8 mouse cellular contexts compared by ENCODE assay signal in the genomic region with DNA sequence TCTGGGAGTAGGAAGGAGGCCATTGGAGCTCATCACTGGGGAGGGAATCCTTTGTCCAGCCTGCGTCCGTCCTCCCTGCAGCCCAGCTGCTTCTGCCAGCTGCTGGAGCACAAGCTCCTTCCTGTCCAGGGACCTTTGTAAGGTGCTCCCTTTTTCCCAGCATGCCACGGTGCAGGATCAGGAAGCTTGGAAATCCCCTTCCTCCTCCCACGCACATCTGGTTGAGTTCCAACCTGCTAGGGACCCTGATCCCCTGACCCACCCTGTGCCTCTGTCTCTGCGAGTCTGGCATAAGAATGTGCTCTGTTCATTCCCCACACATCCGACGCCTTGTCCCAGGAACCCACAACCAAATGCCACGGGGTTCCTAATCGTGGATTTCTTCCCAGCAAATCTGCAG. TPM values are rescaled to one million over a fixed set of nuclear protein-coding genes. Genes with fewer than 3 reads are reported as not detected.
DNase-seq lines count a peak whose midpoint lies in the region; ATAC-seq and TF ChIP-seq lines count a peak whose summit lies in the region.

No protein-coding gene starts in this region.

- peak; percentile 63 for DNase-seq in kidney, adult 2 months
- no peak for DNase-seq in kidney, adult 18-20 months
- no peak for DNase-seq in hindbrain, embryonic 14.5 days (ENCODE audit: low spot score)
- no peak for DNase-seq in liver, postnatal 0 days
- no peak for DNase-seq in cerebellum, adult 8-10 months
- DNase-seq in cerebellum, adult 9-10 months: no peak
- DNase-seq in thymus, postnatal 36 days: no peak

- TF ChIP-seq EP300 in liver, postnatal 0 days (IDR thresholded peaks at IDR 0.05; ENCODE audit: low read depth): no peak

- H3K4me2 ChIP-seq in embryonic facial prominence, embryonic 13.5 days: no peak overlapping the region
- no peak overlapping the region for H3K4me2 ChIP-seq in hindbrain, embryonic 14.5 days (replicated peaks)
- H3K4me2 ChIP-seq in liver, postnatal 0 days (ENCODE audit: low read depth, low read length): no peak overlapping the region

- H3K36me3 ChIP-seq in kidney, adult 2 months (ENCODE audit: control insufficient read depth, insufficient read depth, low read length): no peaks in the 10 kb centered on the region; the same call in 1 of the 2 replicates
- H3K36me3 ChIP-seq in embryonic facial prominence, embryonic 13.5 days: peaks cover 59% of the 10 kb centered on the region
- peaks cover 25% of the 10 kb centered on the region for H3K36me3 ChIP-seq in hindbrain, embryonic 14.5 days (replicated peaks; ENCODE audit: control insufficient read depth, insufficient read depth)
- peaks cover 4% of the 10 kb centered on the region; the same call in 1 of the 2 replicates for H3K36me3 ChIP-seq in liver, postnatal 0 days (replicated peaks; ENCODE audit: insufficient read depth, low read length)

- 35% methylated on average over 9 of the region's 9 CpGs for WGBS in kidney, adult 2 months
- 75% methylated on average over 9 of the region's 9 CpGs for WGBS in embryonic facial prominence, embryonic 13.5 days
- WGBS in hindbrain, embryonic 14.5 days: 69% methylated on average over 9 of the region's 9 CpGs
- WGBS in liver, postnatal 0 days (ENCODE audit: insufficient replicate concordance): 73% methylated on average over 9 of the region's 9 CpGs

- no peak for TF ChIP-seq POLR2A in kidney, adult 2 months (IDR thresholded peaks at IDR 0.05; ENCODE audit: low read depth, low read length)

- H3K4me1 ChIP-seq in kidney, adult 2 months (ENCODE audit: control insufficient read depth, insufficient read depth, low read length): peaks cover 76% of the 10 kb centered on the region
- H3K4me1 ChIP-seq in embryonic facial prominence, embryonic 13.5 days: peaks cover 98% of the 10 kb centered on the region
- H3K4me1 ChIP-seq in hindbrain, embryonic 14.5 days (replicated peaks; ENCODE audit: control insufficient read depth, insufficient read depth, low read length): peaks cover 46% of the 10 kb centered on the region
- peaks cover 78% of the 10 kb centered on the region for H3K4me1 ChIP-seq in liver, postnatal 0 days (ENCODE audit: insufficient read depth)

- no peaks in the 10 kb centered on the region for H3K27me3 ChIP-seq in kidney, adult 2 months (replicated peaks; ENCODE audit: control insufficient read depth, insufficient read depth, low read length)
- peaks cover 21% of the 10 kb centered on the region for H3K27me3 ChIP-seq in embryonic facial prominence, embryonic 13.5 days
- H3K27me3 ChIP-seq in hindbrain, embryonic 14.5 days (ENCODE audit: control insufficient read depth, insufficient read depth, low read length): peaks cover 15% of the 10 kb centered on the region; the same call in 1 of the 2 replicates
- H3K27me3 ChIP-seq in liver, postnatal 0 days (ENCODE audit: insufficient read depth, low read length): peaks cover 4% of the 10 kb centered on the region; the same call in 1 of the 2 replicates

- no peak for TF ChIP-seq CTCF in kidney, adult 2 months (conservative IDR thresholded peaks at IDR 0.05; ENCODE audit: insufficient read depth, insufficient read length, low read depth, low read length)
- no peak for TF ChIP-seq CTCF in liver, postnatal 0 days (IDR thresholded peaks at IDR 0.05; ENCODE audit: low read depth)

- H3K9ac ChIP-seq in embryonic facial prominence, embryonic 13.5 days: no peak overlapping the region
- H3K9ac ChIP-seq in hindbrain, embryonic 14.5 days: no peak overlapping the region
- H3K9ac ChIP-seq in liver, postnatal 0 days (replicated peaks): no peak overlapping the region

- H3K4me3 ChIP-seq in kidney, adult 2 months (ENCODE audit: insufficient read depth, low read depth, low read length): no peak overlapping the region
- H3K4me3 ChIP-seq in embryonic facial prominence, embryonic 13.5 days: no peak overlapping the region
- no peak overlapping the region for H3K4me3 ChIP-seq in hindbrain, embryonic 14.5 days (replicated peaks; ENCODE audit: low read length)
- H3K4me3 ChIP-seq in liver, postnatal 0 days (ENCODE audit: low read depth, low read length): no peak overlapping the region

- H3K9me3 ChIP-seq in embryonic facial prominence, embryonic 13.5 days: no peaks in the 10 kb centered on the region
- H3K9me3 ChIP-seq in hindbrain, embryonic 14.5 days (ENCODE audit: control insufficient read depth, low read length): no peaks in the 10 kb centered on the region
- no peaks in the 10 kb centered on the region for H3K9me3 ChIP-seq in liver, postnatal 0 days (ENCODE audit: low read length)

- peak overlapping the region; percentile 97 for H3K27ac ChIP-seq in kidney, adult 2 months (ENCODE audit: insufficient read depth, low read depth, low read length)
- H3K27ac ChIP-seq in embryonic facial prominence, embryonic 13.5 days: peak overlapping the region; percentile 66
- H3K27ac ChIP-seq in hindbrain, embryonic 14.5 days: peak overlapping the region; percentile 64; the same call in 1 of the 2 replicates
- peak overlapping the region; percentile 70 for H3K27ac ChIP-seq in liver, postnatal 0 days (ENCODE audit: low read depth)

- ATAC-seq in embryonic facial prominence, embryonic 13.5 days (ENCODE audit: insufficient number of reproducible peaks, insufficient read depth, low FRiP score, low TSS enrichment, low read depth): no peak
- ATAC-seq in hindbrain, embryonic 14.5 days (ENCODE audit: low FRiP score): no peak
- no peak for ATAC-seq in liver, postnatal 0 days

RNA-seq across cellular contexts. Expression of a gene that starts 18.1 kb away (rescaled TPM):
- polyA plus RNA-seq in kidney, adult 2 months (2012; rRNA removed): 693 and 694 TPM in 2 replicates
- 3.1 and 7.1 TPM in 2 replicates for polyA plus RNA-seq in embryonic facial prominence, embryonic 13.5 days (2015; fragmentation: Nextera tagmentation; extraction: Ambion mirVana)
- polyA plus RNA-seq in hindbrain, embryonic 14.5 days (2014; fragmentation: Nextera tagmentation; extraction: Ambion mirVana): 0.84 and 1.3 TPM in 2 replicates
- polyA plus RNA-seq in liver, postnatal 0 days (2015; fragmentation: Nextera tagmentation; extraction: Ambion mirVana): 1.7 and 2.0 TPM in 2 replicates

RNA-seq across cellular contexts. Expression of a gene that starts 22.2 kb away (rescaled TPM):
- 1.0 and 2.8 TPM in 2 replicates for polyA plus RNA-seq in kidney, adult 2 months (2012; rRNA removed)
- 1.2 and 1.5 TPM in 2 replicates for polyA plus RNA-seq in embryonic facial prominence, embryonic 13.5 days (2015; fragmentation: Nextera tagmentation; extraction: Ambion mirVana)
- 1.9 and 2.2 TPM in 2 replicates for polyA plus RNA-seq in hindbrain, embryonic 14.5 days (2014; fragmentation: Nextera tagmentation; extraction: Ambion mirVana)
- not detected in 2 replicates for polyA plus RNA-seq in liver, postnatal 0 days (2015; fragmentation: Nextera tagmentation; extraction: Ambion mirVana)

RNA-seq across cellular contexts. Expression of a gene that starts 26.7 kb away (rescaled TPM):
- polyA plus RNA-seq in kidney, adult 2 months (2012; rRNA removed): 2.1 and 2.3 TPM in 2 replicates
- 4.1 and 5.0 TPM in 2 replicates for polyA plus RNA-seq in embryonic facial prominence, embryonic 13.5 days (2015; fragmentation: Nextera tagmentation; extraction: Ambion mirVana)
- 5.5 and 5.7 TPM in 2 replicates for polyA plus RNA-seq in hindbrain, embryonic 14.5 days (2014; fragmentation: Nextera tagmentation; extraction: Ambion mirVana)
- polyA plus RNA-seq in liver, postnatal 0 days (2015; fragmentation: Nextera tagmentation; extraction: Ambion mirVana): 0.40 and 0.70 TPM in 2 replicates

RNA-seq across cellular contexts. Expression of a gene that starts 26.8 kb away (rescaled TPM):
- 60.6 and 79.8 TPM in 2 replicates for polyA plus RNA-seq in kidney, adult 2 months (2012; rRNA removed)
- 67.8 and 71.8 TPM in 2 replicates for polyA plus RNA-seq in embryonic facial prominence, embryonic 13.5 days (2015; fragmentation: Nextera tagmentation; extraction: Ambion mirVana)
- polyA plus RNA-seq in hindbrain, embryonic 14.5 days (2014; fragmentation: Nextera tagmentation; extraction: Ambion mirVana): 68.9 TPM in 2 replicates
- 39.3 and 42.1 TPM in 2 replicates for polyA plus RNA-seq in liver, postnatal 0 days (2015; fragmentation: Nextera tagmentation; extraction: Ambion mirVana)

RNA-seq across cellular contexts. Expression of a gene that starts 32.7 kb away (rescaled TPM):
- 41.1 and 49.8 TPM in 2 replicates for polyA plus RNA-seq in kidney, adult 2 months (2012; rRNA removed)
- polyA plus RNA-seq in embryonic facial prominence, embryonic 13.5 days (2015; fragmentation: Nextera tagmentation; extraction: Ambion mirVana): 102 and 119 TPM in 2 replicates
- polyA plus RNA-seq in hindbrain, embryonic 14.5 days (2014; fragmentation: Nextera tagmentation; extraction: Ambion mirVana): 119 and 125 TPM in 2 replicates
- 69.7 and 74.6 TPM in 2 replicates for polyA plus RNA-seq in liver, postnatal 0 days (2015; fragmentation: Nextera tagmentation; extraction: Ambion mirVana)

Comparison
In these comparisons a context has a peak if more than half of its experiments do, and no peak if none do; other contexts are left out.
1. RNA of a gene that starts 18.1 kb away (polyA plus RNA-seq): 693 to 694 TPM in kidney, adult 2 months; 3.1 to 7.1 TPM in embryonic facial prominence, embryonic 13.5 days, 1.7 to 2.0 TPM in liver, postnatal 0 days and 0.84 to 1.3 TPM in hindbrain, embryonic 14.5 days; every median in the first group is over 10 times any median in the second.
2. Peak in every context shown above with its lines, with median percentiles within 50 percentile points of each other: H3K27ac ChIP-seq.